Mouse (Mus musculus): ENCODE measurements around the gene Chrna10. TPM values are rescaled to one million over a fixed set of nuclear protein-coding genes. Genes with fewer than 3 reads are reported as not detected.

The Chrna10 gene
- polyA plus RNA-seq, 1 experiment: 0.18 TPM

GRCm38 (mm10) chr7:102084041-102084696, 32.5 kb downstream of the Chrna10 start:
- Histone ChIP-seq H3K9me3 (no peaks in the 10 kb centered on the region), H3K36me3 (replicated peaks; ENCODE audit: low read length) (peaks cover 52% of the 10 kb centered on the region), H3K4me3 (replicated peaks) (no peak overlapping the region), H3K27me3 (replicated peaks) (peaks cover 6% of the 10 kb centered on the region), H3K4me1 (no peaks in the 10 kb centered on the region)
- no peak for TF ChIP-seq FLI1 (IDR thresholded peaks at IDR 0.05; ENCODE audit: low read length)
- TF ChIP-seq GATA1 (IDR thresholded peaks at IDR 0.05; ENCODE audit: borderline replicate concordance, low read length): no peak

DNA sequence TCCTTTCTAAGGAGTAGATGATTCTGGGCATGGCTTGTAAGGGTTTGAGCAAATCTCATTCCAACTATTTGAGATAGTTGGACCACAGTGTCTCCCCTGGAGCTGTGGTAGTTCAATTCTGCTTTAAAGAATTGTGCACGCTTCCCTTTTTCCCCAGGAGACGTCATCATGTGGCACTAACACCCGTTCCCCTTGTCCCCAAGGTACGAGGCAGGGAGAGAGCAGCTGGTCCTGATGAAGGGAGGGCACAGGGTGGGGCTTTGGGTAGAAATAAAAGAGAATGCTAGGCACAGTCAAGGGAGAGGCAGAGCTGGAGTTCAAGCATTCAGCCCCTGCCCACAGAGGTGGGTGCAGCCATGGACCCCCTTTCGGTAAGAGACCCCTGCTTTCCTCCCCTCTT, 33.8 kb downstream of the Chrna10 start, which contains the start of gene Trpc2:
Gene Trpc2 (plus strand): TSS at position 301 of the 400 bp plus-strand sequence.
- H3K27me3 ChIP-seq (replicated peaks): peaks cover 4% of the 10 kb centered on the region
- H3K4me1 ChIP-seq: no peaks in the 10 kb centered on the region
- TF ChIP-seq GATA1 (IDR thresholded peaks at IDR 0.05; ENCODE audit: borderline replicate concordance, low read length): no peak
- no peak for TF ChIP-seq FLI1 (IDR thresholded peaks at IDR 0.05; ENCODE audit: low read length)
- H3K36me3 ChIP-seq (replicated peaks; ENCODE audit: low read length): peaks cover 61% of the 10 kb centered on the region
- H3K4me3 ChIP-seq (replicated peaks): no peak within 1 kb of the TSS
- H3K9me3 ChIP-seq: no peaks in the 10 kb centered on the region

DNA sequence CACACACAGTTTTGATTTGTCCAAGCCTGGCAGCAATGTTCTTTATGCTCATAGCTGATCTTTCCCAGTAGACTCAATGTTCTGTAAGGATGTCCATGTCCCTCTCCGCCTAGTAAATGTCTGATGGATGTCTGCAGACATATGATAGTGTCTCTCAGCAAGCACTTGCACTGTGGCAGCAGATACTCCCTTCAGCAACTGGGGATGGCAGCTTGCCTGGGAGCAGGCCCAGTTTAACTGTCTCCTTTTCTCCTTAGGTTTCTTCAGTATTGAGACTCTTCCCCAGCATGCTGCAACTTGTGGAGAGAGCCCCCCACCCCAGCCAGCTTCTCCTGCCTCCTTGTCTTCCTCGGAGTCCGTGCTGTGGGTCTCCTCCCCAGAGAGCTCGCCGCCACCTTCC, 34.8 kb downstream of the Chrna10 start:
- TF ChIP-seq GATA1 (IDR thresholded peaks at IDR 0.05; ENCODE audit: borderline replicate concordance, low read length): no peak
- no peak for TF ChIP-seq FLI1 (IDR thresholded peaks at IDR 0.05; ENCODE audit: low read length)
- peaks cover 71% of the 10 kb centered on the region for H3K36me3 ChIP-seq (replicated peaks; ENCODE audit: low read length)

DNA sequence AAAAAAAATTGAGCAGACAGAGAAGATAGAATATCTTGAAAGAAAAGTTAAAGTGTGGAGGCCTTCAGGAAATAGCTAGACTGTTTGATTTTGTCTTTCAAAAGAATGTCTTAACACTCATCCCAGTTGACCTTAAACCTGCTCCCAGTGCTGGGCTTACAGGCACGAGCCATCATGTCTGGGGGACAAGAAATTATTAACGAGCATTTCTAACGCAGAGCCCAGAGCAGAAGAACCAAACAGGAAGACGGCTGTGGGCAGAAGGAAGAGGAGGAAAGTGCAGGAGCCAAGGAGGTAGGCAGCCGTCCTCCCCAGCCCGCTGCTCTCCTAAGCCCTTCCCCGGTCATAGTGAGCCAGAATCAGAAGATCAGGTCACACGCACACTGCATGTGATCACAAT, 36.3 kb downstream of the Chrna10 start:
- no peak overlapping the region for H3K4me3 ChIP-seq (replicated peaks)
- no peaks in the 10 kb centered on the region for H3K9me3 ChIP-seq
- 0 out of 2 replicates have a peak, but pooled peaks cover 3% of the 10 kb centered on the region for H3K4me1 ChIP-seq
- TF ChIP-seq FLI1 (IDR thresholded peaks at IDR 0.05; ENCODE audit: low read length) (no peak), GATA1 (IDR thresholded peaks at IDR 0.05; ENCODE audit: borderline replicate concordance, low read length) (no peak)
- H3K36me3 ChIP-seq (replicated peaks; ENCODE audit: low read length): peaks cover 83% of the 10 kb centered on the region
- H3K27me3 ChIP-seq (replicated peaks): no peaks in the 10 kb centered on the region

More for the DNA sequence above, 34.8 kb downstream of the Chrna10 start:
- Histone ChIP-seq H3K9me3 (no peaks in the 10 kb centered on the region), H3K4me3 (replicated peaks) (no peak overlapping the region), H3K4me1 (0 out of 2 replicates have a peak, but pooled peaks cover 3% of the 10 kb centered on the region), H3K27me3 (replicated peaks) (peaks cover 4% of the 10 kb centered on the region)

GRCm38 (mm10) chr7:102078517-102078916, 38.1 kb downstream of the Chrna10 start:
- Histone ChIP-seq H3K27me3 (replicated peaks) (no peaks in the 10 kb centered on the region), H3K9me3 (no peaks in the 10 kb centered on the region), H3K4me3 (replicated peaks) (no peak overlapping the region), H3K4me1 (0 out of 2 replicates have a peak, but pooled peaks cover 3% of the 10 kb centered on the region), H3K36me3 (replicated peaks; ENCODE audit: low read length) (peaks cover 87% of the 10 kb centered on the region)
- TF ChIP-seq GATA1 (IDR thresholded peaks at IDR 0.05; ENCODE audit: borderline replicate concordance, low read length) (no peak), FLI1 (IDR thresholded peaks at IDR 0.05; ENCODE audit: low read length) (no peak)

GRCm38 (mm10) chr7:102076714-102077296, 39.8 kb downstream of the Chrna10 start:
- Histone ChIP-seq H3K4me1 (0 out of 2 replicates have a peak, but pooled peaks cover 3% of the 10 kb centered on the region), H3K4me3 (replicated peaks) (no peak overlapping the region), H3K36me3 (replicated peaks; ENCODE audit: low read length) (peaks cover 87% of the 10 kb centered on the region), H3K27me3 (replicated peaks) (no peaks in the 10 kb centered on the region), H3K9me3 (no peaks in the 10 kb centered on the region)
- TF ChIP-seq FLI1 (IDR thresholded peaks at IDR 0.05; ENCODE audit: low read length): no peak
- no peak for TF ChIP-seq GATA1 (IDR thresholded peaks at IDR 0.05; ENCODE audit: borderline replicate concordance, low read length)

- TF ChIP-seq GATA1 (IDR thresholded peaks at IDR 0.05; ENCODE audit: borderline replicate concordance, low read length) (no peak), FLI1 (IDR thresholded peaks at IDR 0.05; ENCODE audit: low read length) (no peak)
- Histone ChIP-seq H3K4me3 (replicated peaks) (peak overlapping the region; percentile 95), H3K36me3 (replicated peaks; ENCODE audit: low read length) (peaks cover 16% of the 10 kb centered on the region), H3K9me3 (no peaks in the 10 kb centered on the region), H3K27me3 (replicated peaks) (no peaks in the 10 kb centered on the region), H3K4me1 (peaks cover 31% of the 10 kb centered on the region)
These were observed 50.3 kb downstream of the Chrna10 start for GRCm38 (mm10) chr7:102066363-102066762.

GRCm38 (mm10) chr7:102065046-102065891, 51.4 kb downstream of the Chrna10 start, which contains the start of the genes Rnf121, Xndc1 and Xntrpc:
Gene Rnf121 (minus strand): TSS chr7:102065469.
Gene Xndc1 (plus strand): TSS chr7:102065511.
Gene Xntrpc (plus strand): TSS chr7:102065713.
- Histone ChIP-seq H3K4me1 (peaks cover 33% of the 10 kb centered on the region), H3K36me3 (replicated peaks; ENCODE audit: low read length) (peaks cover 9% of the 10 kb centered on the region), H3K9me3 (no peaks in the 10 kb centered on the region), H3K4me3 (replicated peaks) (peak within 1 kb of the TSS; percentile 95), H3K27me3 (replicated peaks) (no peaks in the 10 kb centered on the region)
- TF ChIP-seq FLI1 (IDR thresholded peaks at IDR 0.05; ENCODE audit: low read length) (0 out of 2 replicates have a peak, but pooled peaks have one; percentile 33), GATA1 (IDR thresholded peaks at IDR 0.05; ENCODE audit: borderline replicate concordance, low read length) (no peak)

DNA sequence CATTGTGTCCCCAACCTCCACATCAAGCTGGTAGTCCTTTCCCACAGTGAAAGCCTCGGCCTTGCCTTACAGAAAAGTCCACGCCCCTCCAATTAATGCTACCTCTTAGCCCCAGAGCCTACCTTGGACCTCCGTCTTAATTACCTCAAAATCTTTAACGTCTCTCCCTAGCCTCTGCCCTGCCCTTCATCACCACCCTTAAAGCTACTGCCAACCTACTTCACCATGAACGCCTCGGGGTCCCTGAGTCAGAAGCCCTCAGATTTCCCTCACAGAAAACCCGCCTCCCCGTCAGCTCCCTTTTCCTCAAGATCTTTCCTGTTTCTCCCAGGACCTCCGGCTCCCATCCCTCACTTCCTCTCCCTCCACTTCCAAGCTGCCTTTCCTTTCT, 52.0 kb downstream of the Chrna10 start:
- Histone ChIP-seq H3K36me3 (replicated peaks; ENCODE audit: low read length) (peaks cover 11% of the 10 kb centered on the region), H3K27me3 (replicated peaks) (no peaks in the 10 kb centered on the region), H3K4me3 (replicated peaks) (peak overlapping the region; percentile 95), H3K9me3 (no peaks in the 10 kb centered on the region), H3K4me1 (peaks cover 33% of the 10 kb centered on the region)
- TF ChIP-seq GATA1 (IDR thresholded peaks at IDR 0.05; ENCODE audit: borderline replicate concordance, low read length) (no peak), FLI1 (IDR thresholded peaks at IDR 0.05; ENCODE audit: low read length) (no peak)

All from megakaryocyte, embryonic 14.5 days (primary cell).